Mouse (Mus musculus): ENCODE data around the gene Kdelr2. TPM values are rescaled to one million over a fixed set of nuclear protein-coding genes. Genes with fewer than 3 reads are reported as not detected.

Gene Kdelr2
- total and polyA plus RNA-seq, 3 experiments = 80.5 to 94.4 TPM; not detected in 1

GRCm38 (mm10) chr5:143369611-143370255, 33.9 kb upstream of the Kdelr2 start:
- H3K79me2 ChIP-seq (ENCODE audit: control insufficient read depth, insufficient read depth, low read length, poor library complexity) = no peaks in the 10 kb centered on the region
- no peak for DNase-seq (ENCODE audit: low read depth, low spot score)
- H3K4me1 ChIP-seq (ENCODE audit: control insufficient read depth in 1 of 2, insufficient read depth in 2 of 2, low read length in 2 of 2) = peaks cover 0 to 6% of the 10 kb centered on the region in 2 experiments; a peak in 1 of 4 replicates
- peaks cover 0 to 4% of the 10 kb centered on the region in 2 experiments; a peak in 2 of 4 replicates for H3K36me3 ChIP-seq (ENCODE audit: control insufficient read depth in 1 of 2, insufficient read depth in 2 of 2, low read length in 2 of 2)
- no peaks in the 10 kb centered on the region for H3K27me3 ChIP-seq (ENCODE audit: control insufficient read depth in 1 of 2, insufficient read depth in 2 of 2, low read length in 2 of 2)
- no peak overlapping the region for H3K27ac ChIP-seq (ENCODE audit: control insufficient read depth, low read depth, low read length)
- no peak overlapping the region for H3K4me3 ChIP-seq (ENCODE audit: control insufficient read depth in 1 of 2, insufficient read depth in 1 of 2, low read depth in 2 of 2, low read length in 2 of 2)
- H3K9me3 ChIP-seq (replicated peaks; ENCODE audit: insufficient read depth, low read length) = no peaks in the 10 kb centered on the region
- H3K9ac ChIP-seq (ENCODE audit: control insufficient read depth, low read depth, low read length, poor library complexity, severe bottlenecking) = no peak overlapping the region
- TF ChIP-seq POLR2AphosphoS2 (IDR thresholded peaks at IDR 0.05; ENCODE audit: low read length) (no peak), MAFK (IDR thresholded peaks at IDR 0.05; ENCODE audit: borderline replicate concordance, low read depth, low read length) (no peak), ELF1 (IDR thresholded peaks at IDR 0.05; ENCODE audit: low read depth, low read length) (no peak), TBP (IDR thresholded peaks at IDR 0.05; ENCODE audit: low read depth, low read length) (no peak), POLR2AphosphoS5 (IDR thresholded peaks at IDR 0.05; ENCODE audit: borderline replicate concordance, low read depth, low read length) (no peak), MYC (IDR thresholded peaks at IDR 0.05; ENCODE audit: low read depth, low read length) (no peak), POLR2A (IDR thresholded peaks at IDR 0.05; ENCODE audit: control insufficient read depth in 1 of 2, insufficient read depth in 1 of 2, low read depth in 1 of 2, low read length in 2 of 2, poor library complexity in 1 of 2) (no peak), CTCF (IDR thresholded peaks at IDR 0.05 in 2 of 3, conservative IDR thresholded peaks at IDR 0.05 in 1 of 3; ENCODE audit: control insufficient read depth in 1 of 3, insufficient read depth in 1 of 3, low read depth in 2 of 3, low read length in 3 of 3, poor library complexity in 1 of 3, severe bottlenecking in 1 of 3) (no peak), UBTF (IDR thresholded peaks at IDR 0.05; ENCODE audit: borderline replicate concordance, insufficient read depth, low read depth, low read length) (no peak), CHD1 (IDR thresholded peaks at IDR 0.05; ENCODE audit: low read depth, low read length) (no peak), ETS1 (IDR thresholded peaks at IDR 0.05; ENCODE audit: low read depth, low read length) (no peak), ZKSCAN1 (IDR thresholded peaks at IDR 0.05; ENCODE audit: low read depth, low read length) (no peak), ZNF384 (IDR thresholded peaks at IDR 0.05; ENCODE audit: low read depth, low read length) (no peak)

- Histone ChIP-seq H3K36me3 (ENCODE audit: control insufficient read depth in 1 of 2, insufficient read depth in 2 of 2, low read length in 2 of 2) (peaks cover 0 to 4% of the 10 kb centered on the region in 2 experiments; a peak in 2 of 4 replicates), H3K9me3 (replicated peaks; ENCODE audit: insufficient read depth, low read length) (no peaks in the 10 kb centered on the region), H3K9ac (ENCODE audit: control insufficient read depth, low read depth, low read length, poor library complexity, severe bottlenecking) (no peak overlapping the region), H3K79me2 (ENCODE audit: control insufficient read depth, insufficient read depth, low read length, poor library complexity) (no peaks in the 10 kb centered on the region), H3K27me3 (ENCODE audit: control insufficient read depth in 1 of 2, insufficient read depth in 2 of 2, low read length in 2 of 2) (no peaks in the 10 kb centered on the region), H3K4me3 (ENCODE audit: control insufficient read depth in 1 of 2, insufficient read depth in 1 of 2, low read depth in 2 of 2, low read length in 2 of 2) (no peak overlapping the region), H3K4me1 (ENCODE audit: control insufficient read depth in 1 of 2, insufficient read depth in 2 of 2, low read length in 2 of 2) (peaks cover 0 to 6% of the 10 kb centered on the region in 2 experiments; a peak in 1 of 4 replicates), H3K27ac (ENCODE audit: control insufficient read depth, low read depth, low read length) (no peak overlapping the region)
- TF ChIP-seq KAT2A (conservative IDR thresholded peaks at IDR 0.05; ENCODE audit: low read depth, low read length) (no peak), ZNF384 (IDR thresholded peaks at IDR 0.05; ENCODE audit: low read depth, low read length) (no peak), ZMIZ1 (IDR thresholded peaks at IDR 0.05; ENCODE audit: low read depth, low read length) (no peak), CTCF (IDR thresholded peaks at IDR 0.05 in 2 of 3, conservative IDR thresholded peaks at IDR 0.05 in 1 of 3; ENCODE audit: control insufficient read depth in 1 of 3, insufficient read depth in 1 of 3, low read depth in 2 of 3, low read length in 3 of 3, poor library complexity in 1 of 3, severe bottlenecking in 1 of 3) (no peak), ELF1 (IDR thresholded peaks at IDR 0.05; ENCODE audit: low read depth, low read length) (no peak), ZKSCAN1 (IDR thresholded peaks at IDR 0.05; ENCODE audit: low read depth, low read length) (no peak), E2F4 (IDR thresholded peaks at IDR 0.05; ENCODE audit: borderline replicate concordance, low read depth, low read length) (no peak), MYB (IDR thresholded peaks at IDR 0.05; ENCODE audit: low read depth, low read length) (no peak)
- DNase-seq (ENCODE audit: low read depth, low spot score) = no peak
Measured at GRCm38 (mm10) chr5:143370416-143371145, 33.1 kb upstream of the Kdelr2 start.

Measured in MEL (cell line).